Mouse (Mus musculus) lung, postnatal 0 days (tissue): ENCODE results near the gene Lcn2. TPM values are rescaled to one million over a fixed set of nuclear protein-coding genes. Genes with fewer than 3 reads are reported as not detected.

Experiments used
- ATAC-seq: fragments of 200-750 bp; cut with Nextera tagmentation; 2 replicates; pipeline ENCODE4 v1.8.0; 2017; ENCODE audit warnings: moderate library complexity
- DNase-seq: peaks from one replicate; pipeline ENCODE4 v3.0.0-alpha.2; 2016; ENCODE audit warnings: low spot score
- H3K27ac ChIP-seq: fragments of 300-500 bp; sonication (generic); 2 replicates; pipeline ENCODE4 v1.5.1; 2014; ENCODE audit warnings: antibody characterized with exemption, mild to moderate bottlenecking, low read length, mixed read lengths
- H3K27me3 ChIP-seq: fragments of 300-500 bp; sonication (generic); replicated peaks from 2 replicates; pipeline ENCODE4 v1.6.1; 2014; ENCODE audit warnings: low read length, mixed read lengths; ENCODE audit not compliant: insufficient read depth
- H3K36me3 ChIP-seq: fragments of 300-500 bp; sonication (generic); 2 replicates; pipeline ENCODE4 v1.6.1; 2014; ENCODE audit warnings: low read length, mixed read lengths; ENCODE audit not compliant: insufficient read depth
- H3K4me1 ChIP-seq: fragments of 300-500 bp; sonication (generic); 2 replicates; pipeline ENCODE4 v1.6.1; 2014; ENCODE audit warnings: antibody characterized with exemption, low read depth, low read length, mixed read lengths; ENCODE audit not compliant: insufficient read depth
- H3K4me2 ChIP-seq: fragments of 300-500 bp; sonication (generic); replicated peaks from 2 replicates; pipeline ENCODE4 v1.6.1; 2014; ENCODE audit warnings: low read depth, mild to moderate bottlenecking, low read length, moderate library complexity, mixed read lengths
- H3K4me3 ChIP-seq: fragments of 300-500 bp; sonication (generic); 2 replicates; pipeline ENCODE4 v1.5.1; 2014; ENCODE audit warnings: low read depth, low read length
- H3K9ac ChIP-seq: fragments of 300-500 bp; sonication (generic); replicated peaks from 2 replicates; pipeline ENCODE4 v1.6.1; 2014; ENCODE audit warnings: low read depth, mild to moderate bottlenecking
- H3K9me3 ChIP-seq: fragments of 300-500 bp; sonication (generic); 2 replicates; pipeline ENCODE4 v1.6.1; 2016; ENCODE audit warnings: low read length, mixed read lengths
- CTCF ChIP-seq: IDR thresholded peaks from 2 replicates; pipeline ENCODE4 v1.5.1; 2016; ENCODE audit warnings: antibody characterized with exemption, mild to moderate bottlenecking
- EP300 ChIP-seq: IDR thresholded peaks from 2 replicates; pipeline ENCODE4 v1.6.1; 2016; ENCODE audit warnings: antibody characterized with exemption, mild to moderate bottlenecking, control low read depth
- WGBS: fragments of 180-500 bp; shearing (Covaris S2); extraction: QIAGEN DNeasy Blood & Tissue Kit; methylation state at CpG from one replicate; pipeline ENCODE4 v1.1.7; 2014; 5-methylcytosine and 5-hydroxymethylcytosine counted together
- polyA plus RNA-seq: library from polyadenylated mRNA; unstranded; fragments of >200 nt; fragmentation: Nextera tagmentation; extraction: Ambion mirVana; gene quantifications from 2 replicates; pipeline ENCODE4 v1.2.1, GENCODE M21; 2015

Gene Lcn2
- polyA plus RNA-seq, 1 experiment from 2014 or later, result 223 TPM

DNA sequence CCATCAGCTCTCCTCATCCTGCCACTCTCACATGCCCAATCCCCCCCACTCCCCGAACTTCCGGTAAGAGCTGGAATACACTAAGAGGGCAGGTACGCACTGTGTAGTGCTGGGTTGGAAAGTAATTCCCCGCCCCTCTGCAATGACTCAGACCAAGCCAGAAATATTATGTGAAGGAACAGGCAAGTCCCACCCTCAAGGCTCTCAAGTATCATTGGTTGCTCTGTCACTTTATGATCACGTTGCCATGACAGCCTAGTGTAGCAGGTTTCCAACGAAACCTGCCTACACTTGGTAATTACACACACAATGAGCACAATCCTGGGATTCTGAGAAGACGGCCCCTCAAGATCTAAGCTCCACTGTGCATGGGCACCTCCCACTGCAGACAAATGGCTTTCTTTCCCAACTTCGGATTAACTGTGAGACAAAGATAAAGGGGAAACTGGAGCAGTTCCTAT is 40.2 kb upstream of the Lcn2 start:
- no peaks in the 10 kb centered on the region for H3K27me3 ChIP-seq
- no peaks in the 10 kb centered on the region for H3K9me3 ChIP-seq
- no peaks in the 10 kb centered on the region for H3K36me3 ChIP-seq
- H3K9ac ChIP-seq, result no peak overlapping the region
- no peak overlapping the region for H3K4me3 ChIP-seq
- peak overlapping the region; percentile 22 for H3K4me2 ChIP-seq
- ATAC-seq, result peak; percentile 69
- WGBS, result 32% methylated on average over 8 of the region's 8 CpGs
- DNase-seq, result peak; percentile 95
- peaks cover 39% of the 10 kb centered on the region; the same call in 1 of the 2 replicates for H3K4me1 ChIP-seq
- H3K27ac ChIP-seq, result peak overlapping the region; percentile 76
- TF ChIP-seq EP300, result peak; percentile 59; the same call in 1 of the 2 replicates
- TF ChIP-seq CTCF, result no peak

- no peak overlapping the region for H3K4me3 ChIP-seq
- H3K9me3 ChIP-seq, result no peaks in the 10 kb centered on the region
- no peaks in the 10 kb centered on the region for H3K36me3 ChIP-seq
- peak overlapping the region; percentile 76 for H3K27ac ChIP-seq
- ATAC-seq, result no peak
- no peak for TF ChIP-seq EP300
- TF ChIP-seq CTCF, result peak; percentile 14; the same call in 1 of the 2 replicates
- H3K4me2 ChIP-seq, result no peak overlapping the region
- no peak overlapping the region for H3K9ac ChIP-seq
- 64% methylated on average over 5 of the region's 5 CpGs for WGBS
- no peak for DNase-seq
- H3K4me1 ChIP-seq, result peaks cover 44% of the 10 kb centered on the region; the same call in 1 of the 2 replicates
- H3K27me3 ChIP-seq, result no peaks in the 10 kb centered on the region
Observed at GRCm38 (mm10) chr2:32427720-32428119, 39.7 kb upstream of the Lcn2 start.

GRCm38 (mm10) chr2:32426141-32426540 is 38.1 kb upstream of the Lcn2 start:
- H3K9ac ChIP-seq, result no peak overlapping the region
- no peak overlapping the region for H3K4me3 ChIP-seq
- WGBS, result 72% methylated on average over 1 of the region's 1 CpGs
- no peaks in the 10 kb centered on the region for H3K36me3 ChIP-seq
- H3K27ac ChIP-seq, result no peak overlapping the region
- DNase-seq, result no peak
- H3K4me1 ChIP-seq, result peaks cover 55% of the 10 kb centered on the region
- TF ChIP-seq CTCF (no peak), EP300 (no peak)
- no peak overlapping the region for H3K4me2 ChIP-seq
- no peak for ATAC-seq
- H3K9me3 ChIP-seq, result no peaks in the 10 kb centered on the region
- H3K27me3 ChIP-seq, result no peaks in the 10 kb centered on the region

DNA sequence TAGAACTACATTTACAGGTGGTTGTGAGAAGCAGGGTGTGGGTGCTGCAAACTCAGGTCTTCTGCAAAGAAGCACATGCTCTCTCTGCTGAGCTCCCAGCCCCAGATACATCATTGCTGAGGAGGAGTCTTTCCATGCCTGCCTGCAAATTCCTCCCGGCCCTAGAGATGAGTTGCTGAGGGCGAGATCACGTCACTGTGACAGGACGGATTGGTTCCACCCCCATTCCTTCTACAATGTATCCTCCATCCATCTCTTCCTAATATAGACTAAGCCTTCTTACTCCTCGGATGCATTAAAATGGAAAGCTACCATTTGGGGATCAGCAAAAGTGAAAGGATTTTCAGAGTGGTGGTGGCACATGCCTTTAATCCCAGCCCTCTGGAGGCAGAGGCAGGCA is 37.5 kb upstream of the Lcn2 start:
- DNase-seq (no peak), ATAC-seq (no peak)
- Histone ChIP-seq H3K27me3 (no peaks in the 10 kb centered on the region), H3K4me3 (no peak overlapping the region), H3K36me3 (no peaks in the 10 kb centered on the region), H3K9ac (no peak overlapping the region), H3K4me1 (peaks cover 54% of the 10 kb centered on the region), H3K27ac (0 out of 2 replicates have a peak overlapping the region, but pooled peaks have one; percentile 94), H3K4me2 (no peak overlapping the region), H3K9me3 (no peaks in the 10 kb centered on the region)
- WGBS, result 53% methylated on average over 5 of the region's 5 CpGs
- TF ChIP-seq EP300 (no peak), CTCF (no peak)

- ATAC-seq (no peak), DNase-seq (peak; percentile 48)
- peak overlapping the region; percentile 94 for H3K27ac ChIP-seq
- no peak overlapping the region for H3K4me3 ChIP-seq
- no peak overlapping the region for H3K9ac ChIP-seq
- H3K4me2 ChIP-seq, result no peak overlapping the region
- no peaks in the 10 kb centered on the region for H3K27me3 ChIP-seq
- no peak for TF ChIP-seq CTCF
- TF ChIP-seq EP300, result no peak; the same call in 1 of the 2 replicates
- 30% methylated on average over 3 of the region's 3 CpGs for WGBS
- peaks cover 7% of the 10 kb centered on the region; the same call in 1 of the 2 replicates for H3K36me3 ChIP-seq
- H3K9me3 ChIP-seq, result no peaks in the 10 kb centered on the region
- peaks cover 52% of the 10 kb centered on the region for H3K4me1 ChIP-seq
Observed at GRCm38 (mm10) chr2:32424796-32425195, 36.7 kb upstream of the Lcn2 start.

- Histone ChIP-seq H3K9me3 (no peaks in the 10 kb centered on the region), H3K4me3 (peak overlapping the region; percentile 39), H3K9ac (peak overlapping the region; percentile 37), H3K36me3 (peaks cover 11% of the 10 kb centered on the region; the same call in 1 of the 2 replicates), H3K4me2 (peak overlapping the region; percentile 69), H3K4me1 (peaks cover 44% of the 10 kb centered on the region), H3K27me3 (no peaks in the 10 kb centered on the region), H3K27ac (peak overlapping the region; percentile 94)
- peak; percentile 39 for TF ChIP-seq CTCF
- peak; percentile 98 for TF ChIP-seq EP300
- DNase-seq (peak; percentile 99), ATAC-seq (peak; percentile 82)
- 1% methylated on average over 14 of the region's 14 CpGs for WGBS
Observed at GRCm38 (mm10) chr2:32423481-32424331, 35.7 kb upstream of the Lcn2 start.
